Mouse (Mus musculus) embryo, embryonic 9.5 days (tissue): ENCODE measurements at regions not wholly inside any gene's neighbourhood (a gene's known extent, or its start where the extent isn't known, plus 50 kb on each side); places are given as distances from the start of the nearest gene placed in this dataset.

Experiments
- DNase-seq: peaks from one replicate; pipeline ENCODE4 v3.0.0-alpha.2; 2017; ENCODE audit errors: extremely low spot score

DNA sequence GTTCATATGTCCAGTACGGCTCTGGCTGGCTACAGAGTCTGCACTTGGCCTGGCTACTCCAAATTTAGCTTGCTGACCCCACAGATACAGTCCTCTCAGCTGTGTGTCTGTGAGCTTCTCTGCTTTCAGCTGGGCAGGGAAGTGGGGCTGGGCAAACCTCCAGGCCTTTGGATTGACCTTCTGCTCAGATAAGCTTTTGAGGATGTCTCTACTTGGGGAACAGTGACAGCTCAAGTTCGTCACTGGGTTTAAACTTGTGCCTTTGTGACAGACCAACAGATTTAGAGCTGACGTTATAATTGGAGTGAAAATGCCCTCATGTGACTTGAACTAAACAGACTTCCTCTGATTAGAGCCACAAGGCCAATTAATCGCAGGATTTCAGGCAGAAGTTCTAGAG, 78.4 kb upstream of the 1700025G04Rik start:
- no peak for DNase-seq

DNA sequence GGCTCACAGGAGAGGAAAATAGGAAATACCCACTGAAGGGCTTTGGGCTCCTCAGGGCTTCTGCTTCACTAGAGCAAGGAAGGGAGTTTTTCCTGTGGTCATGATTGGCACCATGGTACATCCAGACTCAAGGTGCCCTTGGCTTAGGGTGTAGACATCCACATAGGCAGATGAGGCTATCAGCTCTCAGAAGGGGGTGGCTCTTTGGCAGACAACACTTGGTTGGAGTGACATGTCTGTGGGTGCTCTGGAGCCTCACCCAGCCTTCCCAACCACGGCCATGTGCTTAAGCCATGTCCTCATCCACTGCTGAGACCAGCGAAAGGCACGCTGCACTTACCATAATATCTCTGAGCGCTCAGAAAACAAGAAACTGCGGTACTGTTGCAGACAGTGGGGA, 77.8 kb upstream of the 1700025G04Rik start:
- DNase-seq: no peak

DNA sequence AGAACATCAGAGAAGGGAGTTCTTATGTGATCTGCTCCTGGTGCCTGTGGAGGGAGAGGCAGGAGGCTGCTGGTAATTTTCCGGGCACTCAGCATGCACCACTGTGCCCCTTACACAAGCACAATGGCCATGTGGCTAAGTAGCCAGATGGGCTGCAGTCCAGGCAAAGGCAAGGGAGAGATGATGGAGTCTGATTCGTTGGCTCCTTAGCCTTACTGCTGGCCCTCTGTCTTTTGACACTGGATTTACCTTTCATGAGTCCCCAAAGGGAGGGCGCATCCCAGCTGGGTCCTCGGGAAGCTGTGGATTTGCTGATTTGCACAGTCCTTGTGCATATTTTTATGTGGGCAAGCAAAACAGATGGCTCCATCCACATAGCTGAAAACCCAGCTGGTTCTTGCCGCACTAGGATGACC, 75.6 kb upstream of the 1700025G04Rik start:
- peak; percentile 11 for DNase-seq

DNA sequence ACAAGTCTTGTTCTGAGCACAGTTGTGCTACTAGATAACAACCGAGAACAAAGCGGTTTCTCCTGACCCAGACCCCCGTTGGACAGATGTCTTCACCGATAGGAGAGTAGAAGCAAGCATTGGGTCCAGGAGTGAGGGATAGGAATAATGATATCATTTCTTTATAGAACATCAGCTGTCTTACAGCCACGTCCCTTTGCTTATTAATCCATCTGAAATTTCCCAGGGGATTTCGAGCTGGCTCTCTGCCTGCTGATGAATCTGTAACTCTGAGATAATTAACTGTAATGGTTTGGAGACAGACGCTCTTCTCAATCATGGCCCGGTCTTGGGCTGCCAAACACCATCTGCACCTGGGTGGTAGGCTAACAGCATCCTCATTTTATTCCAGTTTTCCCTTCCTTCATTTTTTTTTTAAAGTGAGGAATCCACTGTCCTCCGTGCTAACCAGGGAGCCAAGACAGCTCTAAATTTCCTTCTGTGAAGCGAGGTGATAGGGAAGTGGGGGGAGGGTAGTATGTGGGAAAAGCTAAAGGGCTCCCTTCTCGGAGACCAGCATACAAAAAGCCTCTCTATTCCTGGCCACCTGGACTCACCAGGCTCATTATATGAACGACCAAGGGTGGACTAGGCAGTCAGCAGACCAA, 75.0 kb upstream of the 1700025G04Rik start:
- DNase-seq: no peak

DNA sequence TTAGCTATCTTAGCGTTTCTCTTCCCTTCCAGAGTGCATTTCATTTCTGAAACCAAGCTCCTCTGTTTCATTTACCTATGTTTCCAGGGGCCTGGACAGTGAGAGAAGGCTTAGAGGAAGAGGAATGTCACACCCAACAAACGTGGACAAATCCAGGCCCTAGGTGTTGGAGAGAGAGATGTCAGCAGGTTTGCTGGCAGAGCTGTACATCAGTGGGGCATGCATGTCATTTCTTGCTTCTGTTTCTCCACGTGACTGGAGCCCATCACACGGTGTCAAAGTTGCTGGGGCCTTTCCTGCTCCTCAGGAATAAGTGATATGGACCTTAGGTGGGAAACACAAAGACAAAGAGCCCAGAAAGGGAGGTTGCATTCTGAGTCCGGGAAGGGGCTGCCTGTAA, 74.3 kb upstream of the 1700025G04Rik start:
- no peak for DNase-seq

DNA sequence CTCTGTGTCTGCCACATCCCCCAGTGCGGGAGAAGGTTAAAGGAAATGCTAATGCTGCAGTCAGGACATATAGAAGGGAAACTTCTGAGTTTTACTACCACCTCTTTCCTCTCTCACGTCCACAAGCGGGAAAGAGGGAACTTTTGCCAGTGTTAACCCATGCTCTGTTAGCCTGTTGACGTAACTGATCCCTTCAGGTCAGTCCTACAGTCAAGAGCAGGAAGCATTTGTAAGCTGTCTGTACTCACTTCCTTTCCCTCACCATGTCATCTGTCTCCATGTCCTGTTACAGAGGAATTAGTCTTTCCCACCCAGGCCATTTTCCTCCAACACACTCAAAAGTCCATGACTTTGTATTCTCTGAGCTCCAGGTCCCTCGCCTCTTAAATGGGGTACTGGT, 62.5 kb upstream of the 1700025G04Rik start:
- no peak for DNase-seq

DNA sequence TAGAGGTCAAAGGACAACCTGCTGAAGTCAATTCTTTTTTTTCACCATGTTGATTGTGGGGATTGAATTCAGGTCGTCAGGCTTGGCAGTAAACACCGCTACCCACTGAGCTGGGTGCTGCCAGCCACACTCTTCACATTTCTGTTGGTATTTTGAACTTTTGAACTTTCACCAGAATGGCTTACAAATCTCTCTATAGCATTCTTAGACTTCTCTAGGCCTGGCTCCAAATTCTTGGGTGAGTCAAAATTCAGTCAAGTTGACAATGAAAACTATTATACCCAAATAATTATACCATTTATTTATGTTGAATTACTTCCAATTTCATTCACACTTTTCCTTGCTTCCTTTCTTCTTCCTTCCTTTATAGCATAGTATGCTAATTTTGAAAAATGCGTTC, 58.8 kb upstream of the 1700025G04Rik start:
- no peak for DNase-seq

DNA sequence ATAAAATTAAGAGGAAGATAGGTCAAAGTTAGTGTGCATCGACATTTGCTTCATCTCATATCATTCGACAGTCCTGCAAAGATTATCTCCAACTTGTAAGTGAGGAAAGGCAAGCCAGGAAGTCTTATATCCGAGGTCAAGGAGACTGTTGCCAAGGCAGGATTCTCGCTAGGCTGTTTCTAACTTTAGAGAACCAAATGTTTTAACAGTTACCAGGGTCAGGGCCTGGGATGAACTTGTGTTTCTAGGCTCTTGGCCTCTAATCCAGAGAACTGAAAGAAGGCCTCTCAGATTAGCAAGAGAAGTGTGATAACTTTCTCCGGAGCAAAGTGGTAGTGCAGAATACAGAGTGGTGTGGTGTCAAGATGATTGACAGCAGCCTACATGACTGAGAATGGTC, 50.2 kb upstream of the 1700025G04Rik start:
- DNase-seq: no peak
